Comparison of ENCODE assay signal across 8 mouse cellular contexts in genomic region chr11:76406702-76407583, GRCm38 (mm10). TPM values are rescaled to one million over a fixed set of nuclear protein-coding genes. Genes with fewer than 3 reads are reported as not detected.
DNase-seq lines count a peak whose midpoint lies in the region; ATAC-seq and TF ChIP-seq lines count a peak whose summit lies in the region.

Timm22 (plus strand) TSS chr11:76406952.

- peak; percentile 95 for DNase-seq in c-Kit-positive CD71-positive TER-119-positive erythroid progenitor cells, embryonic 14.5 days (ENCODE audit: low spot score)
- DNase-seq in heart, postnatal 0 days (ENCODE audit: low spot score): peak; percentile 97
- DNase-seq in kidney, postnatal 4 days: peak; percentile 98

- H3K9ac ChIP-seq in forebrain, embryonic 12.5 days: peak within 1 kb of the TSS; percentile 92
- H3K9ac ChIP-seq in heart, postnatal 0 days (replicated peaks; ENCODE audit: low read depth, low read length): peak within 1 kb of the TSS; percentile 86
- peak within 1 kb of the TSS; percentile 93 for H3K9ac ChIP-seq in liver, embryonic 16.5 days (ENCODE audit: low read depth, low read length)
- H3K9ac ChIP-seq in neural tube, embryonic 13.5 days: peak within 1 kb of the TSS; percentile 92

- H3K36me3 ChIP-seq in E14TG2a.4 (ENCODE audit: insufficient read depth, low read length): peaks cover 24% of the 10 kb centered on the region
- peaks cover 5% of the 10 kb centered on the region; the same call in 1 of the 2 replicates for H3K36me3 ChIP-seq in forebrain, embryonic 12.5 days (replicated peaks)
- H3K36me3 ChIP-seq in heart, postnatal 0 days (replicated peaks; ENCODE audit: control insufficient read depth, insufficient read depth, low read length): 0 out of 2 replicates have a peak, but pooled peaks cover 5% of the 10 kb centered on the region
- no peaks in the 10 kb centered on the region for H3K36me3 ChIP-seq in liver, embryonic 16.5 days (ENCODE audit: control insufficient read depth, insufficient read depth)
- H3K36me3 ChIP-seq in neural tube, embryonic 13.5 days: peaks cover 5% of the 10 kb centered on the region
- peaks cover 3% of the 10 kb centered on the region; the same call in 1 of the 2 replicates for H3K36me3 ChIP-seq in testis, adult 2 months (ENCODE audit: control insufficient read depth, insufficient read depth, low read length)

- peak; percentile 99 for TF ChIP-seq CTCF in E14TG2a.4 (conservative IDR thresholded peaks at IDR 0.05; ENCODE audit: low read length)
- TF ChIP-seq CTCF in heart, postnatal 0 days (IDR thresholded peaks at IDR 0.05; ENCODE audit: low read depth): peak; percentile 99
- peak; percentile 97 for TF ChIP-seq CTCF in testis, adult 2 months (IDR thresholded peaks at IDR 0.05; ENCODE audit: control insufficient read depth, insufficient read depth, insufficient replicate concordance, low read depth, low read length)

- TF ChIP-seq EP300 in heart, postnatal 0 days (IDR thresholded peaks at IDR 0.05; ENCODE audit: low read depth): no peak

- no peaks in the 10 kb centered on the region for H3K9me3 ChIP-seq in E14TG2a.4 (ENCODE audit: low read length)
- no peaks in the 10 kb centered on the region for H3K9me3 ChIP-seq in forebrain, embryonic 12.5 days
- no peaks in the 10 kb centered on the region for H3K9me3 ChIP-seq in heart, postnatal 0 days (replicated peaks; ENCODE audit: control insufficient read depth, low read length)
- no peaks in the 10 kb centered on the region for H3K9me3 ChIP-seq in liver, embryonic 16.5 days (replicated peaks; ENCODE audit: control insufficient read depth, low read length)
- no peaks in the 10 kb centered on the region for H3K9me3 ChIP-seq in neural tube, embryonic 13.5 days

- H3K27ac ChIP-seq in forebrain, embryonic 12.5 days: peak within 1 kb of the TSS; percentile 65; the same call in 1 of the 2 replicates
- H3K27ac ChIP-seq in heart, postnatal 0 days (ENCODE audit: low read depth): peak within 1 kb of the TSS; percentile 63
- peak within 1 kb of the TSS; percentile 81 for H3K27ac ChIP-seq in liver, embryonic 16.5 days (ENCODE audit: low read length)
- peak within 1 kb of the TSS; percentile 74; the same call in 1 of the 2 replicates for H3K27ac ChIP-seq in neural tube, embryonic 13.5 days (replicated peaks)
- H3K27ac ChIP-seq in testis, adult 2 months (ENCODE audit: control insufficient read depth, insufficient read depth, low read depth, low read length): peak within 1 kb of the TSS; percentile 88

- WGBS in forebrain, embryonic 12.5 days: under 1% methylated on average over 46 of the region's 46 CpGs
- under 1% methylated on average over 46 of the region's 46 CpGs for WGBS in heart, postnatal 0 days
- under 1% methylated on average over 46 of the region's 46 CpGs for WGBS in liver, embryonic 16.5 days (ENCODE audit: insufficient replicate concordance)
- WGBS in neural tube, embryonic 13.5 days: under 1% methylated on average over 46 of the region's 46 CpGs

- peaks cover 18% of the 10 kb centered on the region for H3K27me3 ChIP-seq in E14TG2a.4 (ENCODE audit: insufficient read depth, low read length)
- H3K27me3 ChIP-seq in forebrain, embryonic 12.5 days: peaks cover 12% of the 10 kb centered on the region
- no peaks in the 10 kb centered on the region for H3K27me3 ChIP-seq in heart, postnatal 0 days (ENCODE audit: control insufficient read depth, insufficient read depth, low read length)
- no peaks in the 10 kb centered on the region for H3K27me3 ChIP-seq in liver, embryonic 16.5 days (ENCODE audit: control insufficient read depth, insufficient read depth, low read depth, low read length)
- no peaks in the 10 kb centered on the region for H3K27me3 ChIP-seq in neural tube, embryonic 13.5 days
- no peaks in the 10 kb centered on the region for H3K27me3 ChIP-seq in testis, adult 2 months (ENCODE audit: control insufficient read depth, insufficient read depth, low read length)

- peaks cover 7% of the 10 kb centered on the region for H3K4me1 ChIP-seq in E14TG2a.4 (replicated peaks; ENCODE audit: low read depth, low read length)
- peaks cover 14% of the 10 kb centered on the region for H3K4me1 ChIP-seq in forebrain, embryonic 12.5 days
- H3K4me1 ChIP-seq in heart, postnatal 0 days (ENCODE audit: control insufficient read depth, insufficient read depth): peaks cover 6% of the 10 kb centered on the region; the same call in 1 of the 2 replicates
- H3K4me1 ChIP-seq in liver, embryonic 16.5 days (ENCODE audit: control insufficient read depth, low read depth, low read length): peaks cover 6% of the 10 kb centered on the region
- H3K4me1 ChIP-seq in neural tube, embryonic 13.5 days (replicated peaks): peaks cover 18% of the 10 kb centered on the region
- H3K4me1 ChIP-seq in testis, adult 2 months (ENCODE audit: control insufficient read depth, insufficient read depth, low read length): peaks cover 2% of the 10 kb centered on the region; the same call in 1 of the 2 replicates

- peak; percentile 95 for ATAC-seq in forebrain, embryonic 12.5 days (ENCODE audit: low FRiP score)
- ATAC-seq in heart, postnatal 0 days (ENCODE audit: insufficient read depth, low read depth): peak; percentile 97
- peak; percentile 98 for ATAC-seq in liver, embryonic 16.5 days (ENCODE audit: low read depth)
- ATAC-seq in neural tube, embryonic 13.5 days (ENCODE audit: low read depth): peak; percentile 95

- peak within 1 kb of the TSS; percentile 98 for H3K4me3 ChIP-seq in E14TG2a.4 (replicated peaks; ENCODE audit: low read length)
- H3K4me3 ChIP-seq in forebrain, embryonic 12.5 days (replicated peaks): peak within 1 kb of the TSS; percentile 88
- peak within 1 kb of the TSS; percentile 84 for H3K4me3 ChIP-seq in heart, postnatal 0 days (ENCODE audit: low read depth, low read length)
- peak within 1 kb of the TSS; percentile 99 for H3K4me3 ChIP-seq in liver, embryonic 16.5 days (ENCODE audit: low read depth, low read length)
- peak within 1 kb of the TSS; percentile 73 for H3K4me3 ChIP-seq in neural tube, embryonic 13.5 days
- peak within 1 kb of the TSS; percentile 95 for H3K4me3 ChIP-seq in testis, adult 2 months (ENCODE audit: control insufficient read depth, low read depth, low read length)

- H3K4me2 ChIP-seq in forebrain, embryonic 12.5 days: peak within 1 kb of the TSS; percentile 84
- peak within 1 kb of the TSS; percentile 77 for H3K4me2 ChIP-seq in heart, postnatal 0 days (ENCODE audit: low read depth, low read length)
- peak within 1 kb of the TSS; percentile 79 for H3K4me2 ChIP-seq in liver, embryonic 16.5 days (ENCODE audit: low read depth, low read length)
- H3K4me2 ChIP-seq in neural tube, embryonic 13.5 days: peak within 1 kb of the TSS; percentile 77

- peak; percentile 80 for TF ChIP-seq POLR2A in testis, adult 2 months (IDR thresholded peaks at IDR 0.05; ENCODE audit: control insufficient read depth, low read depth, low read length)

RNA-seq across cellular contexts. Expression of gene Timm22, which starts in this region (rescaled TPM):
- 103 and 109 TPM in 2 replicates for polyA plus RNA-seq in forebrain, embryonic 12.5 days (2016; fragmentation: Nextera tagmentation; extraction: Ambion mirVana)
- 20.1 and 42.8 TPM in 2 replicates for total RNA-seq in heart, postnatal 0 days (2014; rRNA removed; ENCODE audit: low replicate concordance)
- polyA plus RNA-seq in heart, postnatal 0 days (2015; fragmentation: Nextera tagmentation; extraction: Ambion mirVana): 90.5 and 99.9 TPM in 2 replicates
- 33.7 and 35.7 TPM in 2 replicates for polyA plus RNA-seq in liver, embryonic 16.5 days (2015; fragmentation: Nextera tagmentation; extraction: Ambion mirVana)
- 103 and 124 TPM in 2 replicates for polyA plus RNA-seq in neural tube, embryonic 13.5 days (2015; fragmentation: Nextera tagmentation; extraction: Ambion mirVana)
- polyA plus RNA-seq in testis, adult 2 months (2012; rRNA removed): 7.5 and 8.6 TPM in 2 replicates

Comparison
In these comparisons a context has a peak if more than half of its experiments do, and no peak if none do; other contexts are left out.
1. Peak in every context shown above with its lines: DNase-seq, ATAC-seq, H3K4me3 ChIP-seq and H3K27ac ChIP-seq.